Mouse (Mus musculus) testis, adult 10 weeks (tissue): ENCODE measurements around the gene 1190007I07Rik. TPM values are rescaled to one million over a fixed set of nuclear protein-coding genes. Genes with fewer than 3 reads are reported as not detected.

Experiments used
- polyA plus RNA-seq: library from polyadenylated mRNA; stranded (reverse); fragments of 350-450 nt; fragmentation: Illumina TruSeq; extraction: RNeasy Lipid Tissue Mini Kit (QIAGEN cat#74804); gene quantifications from one replicate; pipeline ENCODE4 v1.2.3, GENCODE M21; 2014; ENCODE audit warnings: low read depth, low replicate concordance

The 1190007I07Rik gene
- 4.4 TPM for polyA plus RNA-seq

DNA sequence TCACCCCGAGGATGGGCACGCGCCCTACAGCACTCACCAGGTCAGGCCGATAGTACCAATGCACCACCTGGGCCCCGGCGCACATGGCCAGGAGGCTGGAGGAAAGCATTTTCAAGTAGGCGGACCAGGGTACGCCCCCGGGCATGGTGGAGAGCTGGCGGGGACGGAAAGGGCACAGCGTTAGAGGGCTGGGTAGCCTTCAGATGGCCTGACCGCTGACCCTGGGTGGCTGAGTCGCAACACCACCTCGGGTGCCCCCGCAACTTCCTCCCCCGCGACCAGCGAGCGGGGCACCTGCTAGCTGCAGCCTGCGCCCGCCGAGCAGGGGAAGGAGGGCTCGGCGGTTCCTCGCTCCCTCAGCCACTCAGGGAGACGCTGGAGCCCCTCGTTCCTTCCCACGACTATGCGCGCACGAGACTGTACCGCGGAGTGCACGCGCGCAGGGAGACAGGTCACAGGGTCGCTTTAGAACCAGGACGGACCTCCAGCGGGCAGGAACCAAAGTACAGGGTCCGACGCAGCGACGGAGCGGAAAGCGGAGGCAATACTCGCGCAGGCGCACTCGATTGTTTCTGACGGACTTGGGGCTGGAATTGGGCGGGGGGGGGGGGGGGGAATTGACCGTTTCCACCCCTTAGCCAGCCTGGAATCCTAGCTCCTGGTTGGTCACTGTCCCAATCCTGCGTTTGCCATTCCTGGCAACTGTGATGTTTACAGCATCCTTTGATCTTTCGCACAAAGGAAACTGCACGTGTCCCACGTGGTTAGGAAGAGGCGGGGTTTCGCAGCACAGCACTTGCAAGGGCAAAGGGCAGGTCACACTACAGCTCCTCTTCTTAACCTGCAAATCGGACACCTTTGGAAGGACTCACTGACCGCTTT is at the start of gene 1190007I07Rik:
Gene 1190007I07Rik, minus strand, starts transcription at position 558 of the 882 bp plus-strand sequence.

DNA sequence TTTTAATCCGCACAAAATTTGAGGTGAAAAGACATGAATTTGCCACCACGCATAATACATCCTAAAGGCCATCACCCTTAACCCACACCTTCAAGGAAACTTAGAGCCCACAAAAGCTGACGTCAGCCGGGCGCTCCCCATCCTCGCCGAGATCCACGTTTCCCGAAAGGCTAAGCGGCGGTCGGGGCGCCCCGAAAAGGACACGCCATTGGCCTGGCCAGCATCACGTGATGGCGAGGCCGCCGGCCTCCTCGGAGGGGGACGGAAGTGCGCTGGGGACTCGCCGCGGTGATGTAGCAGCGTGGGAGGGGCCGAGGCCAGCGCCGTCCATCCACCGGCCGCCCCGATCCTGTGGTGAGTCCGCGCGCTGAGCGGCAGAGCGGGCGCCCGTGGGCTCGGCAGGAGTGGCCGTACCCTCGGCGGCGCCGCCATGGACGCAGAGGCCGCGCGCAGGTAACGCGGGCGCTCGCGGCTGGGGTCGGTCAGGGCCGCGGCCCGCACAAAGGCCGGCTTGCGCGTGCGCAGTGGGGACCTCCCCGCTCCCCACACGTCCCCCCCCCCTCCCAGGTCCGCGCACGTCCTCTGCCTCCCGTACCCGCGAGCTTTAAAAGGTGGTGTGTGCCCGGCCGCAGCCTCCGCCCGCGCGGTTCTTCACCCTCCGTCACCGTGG is 6.7 kb upstream of the 1190007I07Rik start, which contains the start of gene Tdg:
Gene Tdg, plus strand, starts transcription at position 243 of the 670 bp plus-strand sequence.

Other genes starting within 250 kb of the 1190007I07Rik start
- not detected for gene Gm1553, start 130.6 kb downstream of the 1190007I07Rik start, polyA plus RNA-seq
- 8.0 TPM for gene Tdg, start 6.6 kb upstream of the 1190007I07Rik start, polyA plus RNA-seq
- gene Glt8d2, start 67.4 kb upstream of the 1190007I07Rik start, polyA plus RNA-seq, result 9.1 TPM
- gene Hcfc2, start 72.9 kb upstream of the 1190007I07Rik start, polyA plus RNA-seq, result 452 TPM
- 12.1 TPM for gene Nfyb, start 140.9 kb upstream of the 1190007I07Rik start, polyA plus RNA-seq
- gene Txnrd1, start 210.7 kb upstream of the 1190007I07Rik start, polyA plus RNA-seq, result 18.5 TPM
- gene Eid3, start 243.4 kb upstream of the 1190007I07Rik start, polyA plus RNA-seq, result 558 TPM